Mouse (Mus musculus) ES-E14 (cell line): Measurements from ENCODE around the gene Stox2.
A peak's percentile ranks its signal among the peaks of the same experiment; 100 is the strongest.

ENCODE experiments used
- CHD2 ChIP-seq: IDR thresholded peaks from 2 replicates; pipeline ENCODE4 v1.6.1; 2014; ENCODE audit warnings: mild to moderate bottlenecking, low read depth, low read length, inconsistent platforms
- HCFC1 ChIP-seq: IDR thresholded peaks from 2 replicates; pipeline ENCODE4 v1.6.1; 2012; ENCODE audit warnings: low read length, inconsistent platforms, borderline replicate concordance; ENCODE audit not compliant: insufficient read depth
- ZC3H11A ChIP-seq: IDR thresholded peaks from 2 replicates; pipeline ENCODE4 v1.6.1; 2012; ENCODE audit warnings: low read depth, mild to moderate bottlenecking, inconsistent platforms, low read length, borderline replicate concordance

DNA sequence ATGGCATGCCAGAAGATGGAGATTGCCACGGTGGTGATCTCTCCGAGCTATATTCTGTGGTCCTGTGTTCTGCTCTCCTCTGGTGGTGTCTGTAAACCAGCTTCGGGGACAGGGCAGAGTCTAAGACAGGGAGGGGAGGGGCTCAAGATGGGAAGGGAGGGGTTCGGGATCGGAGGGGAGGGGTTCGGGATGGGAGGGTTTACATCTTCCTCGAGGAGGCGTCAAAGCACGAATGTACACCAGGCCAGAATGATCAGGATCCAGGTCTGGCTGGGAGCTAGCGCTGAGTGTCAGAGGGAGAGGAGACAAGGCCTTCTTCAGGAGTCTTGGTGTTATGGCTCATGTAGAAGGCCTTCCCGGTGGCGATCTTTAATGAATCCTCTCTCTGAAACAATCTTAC is 109.7 kb downstream of the Stox2 start:
- TF ChIP-seq ZC3H11A (no peak), HCFC1 (peak; percentile 51; the same call in 1 of the 2 replicates), CHD2 (no peak)
